Mouse (Mus musculus) forebrain, embryonic 11.5 days (tissue): ENCODE results near the gene Appl2. TPM values are rescaled to one million over a fixed set of nuclear protein-coding genes. Genes with fewer than 3 reads are reported as not detected.

ENCODE experiments used
- ATAC-seq: fragments of 200-750 bp; cut with Nextera tagmentation; replicated peaks from 2 replicates; pipeline ENCODE4 v1.8.0; 2017; ENCODE audit warnings: moderate TSS enrichment; ENCODE audit not compliant: low FRiP score
- DNase-seq: peaks from one replicate; pipeline ENCODE4 v3.0.0-alpha.2; 2017; ENCODE audit warnings: low spot score
- H3K27ac ChIP-seq: fragments of 300-500 bp; sonication (generic); 2 replicates; pipeline ENCODE4 v1.5.1; 2014; ENCODE audit warnings: low read depth, low read length
- H3K27me3 ChIP-seq: fragments of 300-500 bp; sonication (generic); 2 replicates; pipeline ENCODE4 v1.6.1; 2014; ENCODE audit warnings: mild to moderate bottlenecking, low read length, mixed read lengths; ENCODE audit not compliant: control insufficient read depth, insufficient read depth
- H3K36me3 ChIP-seq: fragments of 300-500 bp; sonication (generic); 2 replicates; pipeline ENCODE4 v1.6.1; 2014; ENCODE audit warnings: mild to moderate bottlenecking, low read length, moderate library complexity, mixed read lengths; ENCODE audit not compliant: control insufficient read depth, insufficient read depth
- H3K4me1 ChIP-seq: fragments of 300-500 bp; sonication (generic); replicated peaks from 2 replicates; pipeline ENCODE4 v1.6.1; 2014; ENCODE audit warnings: low read length, mixed read lengths; ENCODE audit not compliant: control insufficient read depth, insufficient read depth
- H3K4me2 ChIP-seq: fragments of 300-500 bp; sonication (generic); 2 replicates; pipeline ENCODE4 v1.6.1; 2014; ENCODE audit warnings: low read depth, mild to moderate bottlenecking, low read length, moderate library complexity, mixed read lengths; ENCODE audit not compliant: severe bottlenecking
- H3K4me3 ChIP-seq: fragments of 300-500 bp; sonication (generic); 2 replicates; pipeline ENCODE4 v1.5.1; 2014; ENCODE audit warnings: low read depth, low read length
- H3K9ac ChIP-seq: fragments of 300-500 bp; sonication (generic); 2 replicates; pipeline ENCODE4 v1.6.1; 2014; ENCODE audit warnings: low read length
- H3K9me3 ChIP-seq: fragments of 300-500 bp; sonication (generic); 2 replicates; pipeline ENCODE4 v1.6.1; 2016; ENCODE audit warnings: low read length, mixed read lengths; ENCODE audit not compliant: control insufficient read depth
- WGBS: fragments of 180-500 bp; shearing (Covaris S2); extraction: QIAGEN DNeasy Blood & Tissue Kit; methylation state at CpG from one replicate; pipeline ENCODE4 v1.1.7; 2014; 5-methylcytosine and 5-hydroxymethylcytosine counted together
- polyA plus RNA-seq: library from polyadenylated mRNA; unstranded; fragments of >200 nt; fragmentation: Nextera tagmentation; extraction: Ambion mirVana; gene quantifications from 2 replicates; pipeline ENCODE4 v1.2.1, GENCODE M21; 2014

Appl2 gene
- polyA plus RNA-seq, 1 experiment from 2014 or later = 42.0 TPM

GRCm38 (mm10) chr10:83612648-83613215 lies 35.8 kb downstream of the Appl2 start:
- H3K36me3 ChIP-seq = no peaks in the 10 kb centered on the region
- 93% methylated on average over 14 of the region's 14 CpGs for WGBS
- no peak for DNase-seq
- no peaks in the 10 kb centered on the region for H3K9me3 ChIP-seq
- no peak overlapping the region for H3K4me3 ChIP-seq
- no peaks in the 10 kb centered on the region for H3K4me1 ChIP-seq
- H3K27ac ChIP-seq = no peak overlapping the region
- no peak overlapping the region for H3K4me2 ChIP-seq
- no peaks in the 10 kb centered on the region for H3K27me3 ChIP-seq
- no peak overlapping the region for H3K9ac ChIP-seq
- no peak for ATAC-seq

GRCm38 (mm10) chr10:83611863-83612262 lies 36.7 kb downstream of the Appl2 start:
- 95% methylated on average over 5 of the region's 5 CpGs for WGBS
- Histone ChIP-seq H3K27me3 (no peaks in the 10 kb centered on the region), H3K36me3 (no peaks in the 10 kb centered on the region), H3K4me1 (no peaks in the 10 kb centered on the region), H3K9ac (no peak overlapping the region), H3K9me3 (no peaks in the 10 kb centered on the region), H3K4me2 (no peak overlapping the region), H3K4me3 (no peak overlapping the region), H3K27ac (no peak overlapping the region)
- no peak for ATAC-seq
- no peak for DNase-seq

GRCm38 (mm10) chr10:83610518-83610917 lies 38.0 kb downstream of the Appl2 start:
- Histone ChIP-seq H3K9me3 (no peaks in the 10 kb centered on the region), H3K27ac (no peak overlapping the region), H3K4me2 (no peak overlapping the region), H3K4me1 (no peaks in the 10 kb centered on the region), H3K4me3 (no peak overlapping the region), H3K27me3 (no peaks in the 10 kb centered on the region), H3K9ac (no peak overlapping the region), H3K36me3 (no peaks in the 10 kb centered on the region)
- DNase-seq = no peak
- ATAC-seq = no peak
- WGBS = 96% methylated on average over 7 of the region's 7 CpGs

GRCm38 (mm10) chr10:83608596-83608995 lies 39.9 kb downstream of the Appl2 start:
- 85% methylated on average over 8 of the region's 8 CpGs for WGBS

GRCm38 (mm10) chr10:83607111-83607510 lies 41.4 kb downstream of the Appl2 start:
- Histone ChIP-seq H3K36me3 (no peaks in the 10 kb centered on the region; the same call in 1 of the 2 replicates), H3K9ac (no peak overlapping the region), H3K4me2 (no peak overlapping the region), H3K27ac (no peak overlapping the region), H3K9me3 (no peaks in the 10 kb centered on the region), H3K4me1 (no peaks in the 10 kb centered on the region), H3K27me3 (no peaks in the 10 kb centered on the region), H3K4me3 (no peak overlapping the region)
- ATAC-seq = no peak
- no peak for DNase-seq
- WGBS = 88% methylated on average over 3 of the region's 3 CpGs

More at GRCm38 (mm10) chr10:83608596-83608995, 39.9 kb downstream of the Appl2 start:
- DNase-seq (no peak), ATAC-seq (no peak)
- H3K4me3 ChIP-seq = no peak overlapping the region
- H3K27me3 ChIP-seq = no peaks in the 10 kb centered on the region
- no peaks in the 10 kb centered on the region for H3K9me3 ChIP-seq
- no peaks in the 10 kb centered on the region; the same call in 1 of the 2 replicates for H3K36me3 ChIP-seq
- H3K4me2 ChIP-seq = no peak overlapping the region
- H3K9ac ChIP-seq = no peak overlapping the region
- no peak overlapping the region for H3K27ac ChIP-seq
- H3K4me1 ChIP-seq = no peaks in the 10 kb centered on the region

GRCm38 (mm10) chr10:83605637-83606183 lies 42.8 kb downstream of the Appl2 start:
- Histone ChIP-seq H3K9me3 (no peaks in the 10 kb centered on the region), H3K27ac (no peak overlapping the region), H3K9ac (no peak overlapping the region), H3K4me3 (no peak overlapping the region), H3K27me3 (no peaks in the 10 kb centered on the region), H3K4me1 (no peaks in the 10 kb centered on the region), H3K4me2 (no peak overlapping the region), H3K36me3 (no peaks in the 10 kb centered on the region; the same call in 1 of the 2 replicates)
- DNase-seq = no peak
- WGBS = 56% methylated on average over 8 of the region's 8 CpGs
- 0 out of 2 replicates have a peak, but pooled peaks have one; percentile 12 for ATAC-seq

- ATAC-seq (no peak), DNase-seq (no peak)
- Histone ChIP-seq H3K27me3 (no peaks in the 10 kb centered on the region), H3K4me1 (no peaks in the 10 kb centered on the region), H3K9ac (no peak overlapping the region), H3K27ac (no peak overlapping the region), H3K4me2 (no peak overlapping the region), H3K4me3 (no peak overlapping the region), H3K36me3 (no peaks in the 10 kb centered on the region; the same call in 1 of the 2 replicates), H3K9me3 (no peaks in the 10 kb centered on the region)
- 97% methylated on average over 10 of the region's 10 CpGs for WGBS
Measured at GRCm38 (mm10) chr10:83603956-83604564, 44.5 kb downstream of the Appl2 start.

GRCm38 (mm10) chr10:83600650-83601049 lies 47.9 kb downstream of the Appl2 start:
- Histone ChIP-seq H3K9ac (no peak overlapping the region), H3K9me3 (no peaks in the 10 kb centered on the region), H3K27me3 (no peaks in the 10 kb centered on the region), H3K4me2 (no peak overlapping the region), H3K36me3 (no peaks in the 10 kb centered on the region; the same call in 1 of the 2 replicates), H3K4me1 (no peaks in the 10 kb centered on the region), H3K27ac (no peak overlapping the region), H3K4me3 (no peak overlapping the region)
- ATAC-seq (no peak), DNase-seq (no peak)
- WGBS = 92% methylated on average over 11 of the region's 11 CpGs
